Mouse (Mus musculus) testis, adult 2 months (tissue): ENCODE measurements around the gene Gns. TPM values are rescaled to one million over a fixed set of nuclear protein-coding genes. Genes with fewer than 3 reads are reported as not detected.
A peak's percentile ranks its signal among the peaks of the same experiment; 100 is the strongest.

Source experiments
- H3K27ac ChIP-seq: fragments of 200-500 bp; 2 replicates; pipeline ENCODE4 v1.5.1; 2012; ENCODE audit warnings: low read depth, low read length; ENCODE audit not compliant: control insufficient read depth, insufficient read depth
- H3K27me3 ChIP-seq: fragments of 200-500 bp; 2 replicates; pipeline ENCODE4 v1.6.1; 2012; ENCODE audit warnings: mild to moderate bottlenecking, low read length, moderate library complexity; ENCODE audit not compliant: control insufficient read depth, insufficient read depth
- H3K36me3 ChIP-seq: fragments of 200-500 bp; 2 replicates; pipeline ENCODE4 v1.6.1; 2012; ENCODE audit warnings: mild to moderate bottlenecking, low read length; ENCODE audit not compliant: control insufficient read depth, insufficient read depth
- H3K4me1 ChIP-seq: fragments of 200-500 bp; 2 replicates; pipeline ENCODE4 v1.6.1; 2012; ENCODE audit warnings: low read length; ENCODE audit not compliant: control insufficient read depth, insufficient read depth
- H3K4me3 ChIP-seq: fragments of 200-500 bp; 2 replicates; pipeline ENCODE4 v1.5.1; 2012; ENCODE audit warnings: low read depth, mild to moderate bottlenecking, low read length, moderate library complexity, mixed read lengths; ENCODE audit not compliant: control insufficient read depth
- CTCF ChIP-seq: fragments of 200-500 bp; IDR thresholded peaks from 2 replicates; pipeline ENCODE4 v1.5.1; 2012; ENCODE audit warnings: low read depth, mild to moderate bottlenecking, inconsistent platforms, low read length, moderate library complexity; ENCODE audit not compliant: control insufficient read depth, insufficient read depth, insufficient replicate concordance
- POLR2A ChIP-seq: fragments of 200-500 bp; IDR thresholded peaks from 2 replicates; pipeline ENCODE4 v1.6.1; 2012; ENCODE audit warnings: low read depth, mild to moderate bottlenecking, inconsistent platforms, low read length, moderate library complexity; ENCODE audit not compliant: control insufficient read depth
- polyA plus RNA-seq: library from polyadenylated mRNA; depleted of rRNA; stranded (reverse); fragments of >200 nt; gene quantifications from 2 replicates; pipeline ENCODE4 v1.2.3, GENCODE M21; 2012

Gns gene
- polyA plus RNA-seq, 1 experiment, result 14.7 TPM

DNA sequence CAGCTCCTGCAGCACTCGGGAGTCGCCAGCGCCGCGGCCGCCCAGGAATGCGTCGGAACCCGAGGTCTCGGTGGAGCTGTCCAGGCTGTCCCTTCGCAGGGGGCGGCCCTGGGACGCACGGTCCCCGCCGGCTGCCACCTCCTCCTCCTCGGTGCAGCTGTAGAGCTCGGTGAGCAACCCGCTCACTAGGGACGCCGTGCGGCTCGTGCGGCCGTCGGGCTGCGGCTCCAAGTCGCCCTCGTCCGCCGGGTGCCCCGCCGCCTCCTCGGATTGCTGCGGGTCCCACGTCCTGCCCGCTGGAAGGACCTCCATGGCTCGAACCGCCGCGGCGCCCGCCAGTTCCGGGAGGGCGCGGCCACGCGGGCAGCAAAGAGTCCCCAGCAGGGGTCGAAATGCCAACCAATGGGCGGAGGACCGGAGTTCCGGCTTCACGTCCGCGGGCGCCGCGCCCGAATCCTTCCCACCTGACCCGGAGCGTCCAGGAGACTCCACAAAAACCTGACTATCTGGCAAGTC is 13.8 kb upstream of the Gns start, which contains the start of gene Tbc1d30:
Tbc1d30 (minus strand) TSS at position 213 of the 516 bp plus-strand sequence.
- peaks cover 12% of the 10 kb centered on the region for H3K4me1 ChIP-seq
- no peak within 1 kb of the TSS for H3K27ac ChIP-seq
- TF ChIP-seq CTCF (no peak), POLR2A (no peak)
- peaks cover 3% of the 10 kb centered on the region; the same call in 1 of the 2 replicates for H3K27me3 ChIP-seq
- H3K4me3 ChIP-seq, result peak within 1 kb of the TSS; percentile 60
- no peaks in the 10 kb centered on the region for H3K36me3 ChIP-seq

GRCm38 (mm10) chr10:121351692-121352290 is 13.1 kb upstream of the Gns start:
- Histone ChIP-seq H3K27ac (no peak overlapping the region), H3K36me3 (no peaks in the 10 kb centered on the region), H3K4me1 (peaks cover 12% of the 10 kb centered on the region), H3K4me3 (no peak overlapping the region), H3K27me3 (peaks cover 3% of the 10 kb centered on the region; the same call in 1 of the 2 replicates)
- TF ChIP-seq CTCF (no peak), POLR2A (no peak)

- Histone ChIP-seq H3K27me3 (no peaks in the 10 kb centered on the region), H3K4me3 (no peak overlapping the region), H3K36me3 (no peaks in the 10 kb centered on the region), H3K27ac (no peak overlapping the region), H3K4me1 (peaks cover 4% of the 10 kb centered on the region)
- TF ChIP-seq POLR2A, result no peak
- TF ChIP-seq CTCF, result no peak
Measured at GRCm38 (mm10) chr10:121360358-121360757, 4.5 kb upstream of the Gns start.

DNA sequence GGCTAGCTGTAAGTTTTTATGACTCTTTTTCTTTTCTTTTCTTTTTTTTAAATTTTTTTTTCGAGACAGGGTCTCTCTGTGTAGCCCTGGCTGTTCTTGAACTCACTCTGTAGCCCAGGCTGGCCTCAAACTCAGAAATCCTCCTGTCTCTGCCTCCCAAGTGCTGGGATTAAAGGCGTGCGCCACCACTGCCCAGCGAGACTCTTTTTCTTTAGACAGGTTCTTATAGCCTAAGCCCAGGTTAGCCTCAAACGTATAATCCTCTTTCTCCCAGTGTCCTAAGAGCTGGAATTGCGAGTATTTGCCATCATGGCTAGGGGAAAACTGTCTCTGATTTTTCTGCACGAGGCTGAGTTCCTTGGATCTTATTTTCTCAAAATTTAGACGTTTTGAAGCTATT is 1.7 kb upstream of the Gns start:
- Histone ChIP-seq H3K4me1 (peaks cover 4% of the 10 kb centered on the region), H3K36me3 (no peaks in the 10 kb centered on the region), H3K4me3 (no peak overlapping the region), H3K27me3 (no peaks in the 10 kb centered on the region), H3K27ac (no peak overlapping the region)
- TF ChIP-seq POLR2A, result no peak
- TF ChIP-seq CTCF, result no peak

DNA sequence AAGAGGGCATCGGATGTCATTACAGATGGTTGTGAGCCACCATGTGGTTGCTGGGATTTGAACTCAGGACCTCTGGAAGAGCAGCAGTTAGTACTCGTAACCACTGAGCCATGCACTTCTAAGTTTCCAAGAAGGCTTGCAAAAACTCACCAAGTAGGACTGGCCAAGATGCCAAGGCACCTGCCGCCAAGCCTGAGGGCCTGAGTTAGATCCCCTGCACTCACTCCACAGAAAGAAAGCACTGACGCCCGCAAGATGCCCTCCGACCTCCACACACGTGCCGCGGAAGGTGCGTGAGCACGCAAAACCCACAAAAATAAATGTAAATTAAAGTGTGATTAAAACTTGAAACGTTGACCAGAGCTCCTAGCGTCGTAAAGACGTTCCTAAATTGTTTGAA is 584 bp upstream of the Gns start:
- TF ChIP-seq CTCF (no peak), POLR2A (no peak)
- no peaks in the 10 kb centered on the region for H3K27me3 ChIP-seq
- no peaks in the 10 kb centered on the region for H3K36me3 ChIP-seq
- H3K4me3 ChIP-seq, result peak overlapping the region; percentile 91
- no peak overlapping the region for H3K27ac ChIP-seq
- H3K4me1 ChIP-seq, result peaks cover 4% of the 10 kb centered on the region

- no peak for TF ChIP-seq POLR2A
- no peak for TF ChIP-seq CTCF
- Histone ChIP-seq H3K36me3 (no peaks in the 10 kb centered on the region), H3K27me3 (no peaks in the 10 kb centered on the region), H3K27ac (no peak overlapping the region), H3K4me1 (peaks cover 4% of the 10 kb centered on the region), H3K4me3 (peak overlapping the region; percentile 91; the same call in 1 of the 2 replicates)
Measured at GRCm38 (mm10) chr10:121365781-121366272, 937 bp downstream of the Gns start.

DNA sequence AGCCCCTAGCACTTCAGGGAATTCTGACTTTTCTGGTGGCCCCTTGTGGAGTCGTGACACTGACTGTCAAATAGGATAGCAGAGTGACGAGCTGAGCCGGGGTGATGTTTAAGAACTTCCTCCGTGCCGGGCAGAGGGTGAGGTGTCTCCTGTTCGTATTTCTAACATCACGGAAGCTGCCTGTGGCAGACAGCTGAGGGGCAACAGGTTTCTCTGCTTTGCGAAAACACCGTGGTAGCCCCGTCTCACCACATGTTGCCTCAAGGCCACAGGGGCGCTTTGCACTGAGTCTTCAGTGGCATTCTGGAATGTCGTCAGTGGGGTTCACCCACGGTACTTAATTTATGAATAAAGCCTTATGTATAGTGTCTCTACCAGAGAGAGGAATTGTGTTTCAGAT is 2.4 kb downstream of the Gns start:
- TF ChIP-seq POLR2A (no peak), CTCF (no peak)
- Histone ChIP-seq H3K4me1 (peaks cover 4% of the 10 kb centered on the region), H3K4me3 (no peak overlapping the region), H3K27ac (no peak overlapping the region), H3K27me3 (no peaks in the 10 kb centered on the region), H3K36me3 (no peaks in the 10 kb centered on the region)

DNA sequence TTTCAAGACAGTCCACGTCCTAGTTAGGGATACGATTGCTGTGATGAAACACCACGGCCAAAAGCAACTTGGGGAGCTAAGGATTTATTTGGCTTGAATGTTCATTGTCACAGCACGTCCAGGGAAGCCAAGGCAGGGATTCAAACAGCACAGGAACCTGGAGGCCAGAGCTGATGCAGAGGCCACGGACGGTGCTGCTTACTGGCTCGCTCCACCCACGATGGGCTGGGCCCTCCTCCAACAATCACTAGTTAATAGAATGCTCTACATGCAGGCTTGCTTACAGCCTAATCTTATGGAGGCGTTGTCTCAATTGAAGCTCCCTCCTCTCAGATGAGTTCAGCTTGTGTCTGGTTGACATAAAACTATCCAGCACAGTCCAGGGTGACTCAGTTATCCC is 2.9 kb downstream of the Gns start:
- TF ChIP-seq POLR2A (no peak), CTCF (no peak)
- H3K27ac ChIP-seq, result no peak overlapping the region

More for the DNA sequence above, 2.9 kb downstream of the Gns start:
- Histone ChIP-seq H3K4me1 (peaks cover 4% of the 10 kb centered on the region), H3K4me3 (no peak overlapping the region), H3K27me3 (no peaks in the 10 kb centered on the region), H3K36me3 (no peaks in the 10 kb centered on the region)
